8 mouse cellular contexts compared by ENCODE assay signal in genomic region chr15:93713428-93713827, GRCm38 (mm10).
DNase-seq lines count a peak whose midpoint lies in the region; ATAC-seq and TF ChIP-seq lines count a peak whose summit lies in the region.

No protein-coding gene starts in this region.

- DNase-seq in adrenal gland, postnatal 25 days: peak; percentile 80
- peak; percentile 80 to 91 for DNase-seq in lung, postnatal 4 days
- DNase-seq in embryo, embryonic 11 days: no peak
- no peak for DNase-seq in natural killer cell, adult 2 months (ENCODE audit: low spot score in 2 of 2)

- H3K4me3 ChIP-seq in intestine, embryonic 15.5 days (replicated peaks): no peak overlapping the region
- H3K4me3 ChIP-seq in intestine, postnatal 0 days (ENCODE audit: low read depth, low read length): no peak overlapping the region
- H3K4me3 ChIP-seq in intestine, embryonic 16.5 days (ENCODE audit: low read length): no peak overlapping the region
- H3K4me3 ChIP-seq in forebrain, embryonic 15.5 days: no peak overlapping the region

- no peaks in the 10 kb centered on the region for H3K9me3 ChIP-seq in intestine, embryonic 15.5 days
- H3K9me3 ChIP-seq in intestine, postnatal 0 days (ENCODE audit: control insufficient read depth): no peaks in the 10 kb centered on the region
- no peaks in the 10 kb centered on the region for H3K9me3 ChIP-seq in intestine, embryonic 16.5 days (ENCODE audit: control insufficient read depth, low read length)
- H3K9me3 ChIP-seq in forebrain, embryonic 15.5 days: no peaks in the 10 kb centered on the region

- no peak overlapping the region for H3K9ac ChIP-seq in intestine, embryonic 15.5 days
- H3K9ac ChIP-seq in intestine, postnatal 0 days (ENCODE audit: low read depth, low read length): no peak overlapping the region
- no peak overlapping the region for H3K9ac ChIP-seq in intestine, embryonic 16.5 days (ENCODE audit: low read depth, low read length)
- no peak overlapping the region for H3K9ac ChIP-seq in forebrain, embryonic 15.5 days (replicated peaks)

- H3K27ac ChIP-seq in intestine, embryonic 15.5 days: peak overlapping the region; percentile 32; the same call in 1 of the 2 replicates
- H3K27ac ChIP-seq in intestine, postnatal 0 days (ENCODE audit: low read depth, low read length): no peak overlapping the region
- peak overlapping the region; percentile 16 for H3K27ac ChIP-seq in intestine, embryonic 16.5 days (ENCODE audit: low read length)
- no peak overlapping the region for H3K27ac ChIP-seq in forebrain, embryonic 15.5 days (replicated peaks)

- 68% methylated on average over 7 of the region's 7 CpGs for WGBS in intestine, embryonic 15.5 days
- WGBS in intestine, postnatal 0 days: 57% methylated on average over 7 of the region's 7 CpGs
- WGBS in intestine, embryonic 16.5 days: 63% methylated on average over 7 of the region's 7 CpGs
- whole genome bisulfite sequencing in forebrain, embryonic 15.5 days: 78% methylated on average over 7 of the region's 7 CpGs

- H3K27me3 ChIP-seq in intestine, embryonic 15.5 days (replicated peaks): no peaks in the 10 kb centered on the region
- no peaks in the 10 kb centered on the region for H3K27me3 ChIP-seq in intestine, postnatal 0 days (replicated peaks; ENCODE audit: control insufficient read depth, insufficient read depth, low read length)
- H3K27me3 ChIP-seq in intestine, embryonic 16.5 days (replicated peaks; ENCODE audit: control insufficient read depth, insufficient read depth, low read length): no peaks in the 10 kb centered on the region
- no peaks in the 10 kb centered on the region for H3K27me3 ChIP-seq in forebrain, embryonic 15.5 days

- no peak overlapping the region for H3K4me2 ChIP-seq in intestine, embryonic 15.5 days (replicated peaks)
- no peak overlapping the region for H3K4me2 ChIP-seq in intestine, postnatal 0 days (replicated peaks; ENCODE audit: low read depth)
- H3K4me2 ChIP-seq in intestine, embryonic 16.5 days (ENCODE audit: low read depth, low read length): no peak overlapping the region
- H3K4me2 ChIP-seq in forebrain, embryonic 15.5 days (replicated peaks): no peak overlapping the region

- no peaks in the 10 kb centered on the region for H3K36me3 ChIP-seq in intestine, embryonic 15.5 days
- no peaks in the 10 kb centered on the region for H3K36me3 ChIP-seq in intestine, postnatal 0 days (ENCODE audit: control insufficient read depth, insufficient read depth)
- H3K36me3 ChIP-seq in intestine, embryonic 16.5 days (ENCODE audit: control insufficient read depth, insufficient read depth, low read length): no peaks in the 10 kb centered on the region
- no peaks in the 10 kb centered on the region for H3K36me3 ChIP-seq in forebrain, embryonic 15.5 days

- H3K4me1 ChIP-seq in intestine, embryonic 15.5 days (replicated peaks): peaks cover 17% of the 10 kb centered on the region; the same call in 1 of the 2 replicates
- 0 out of 2 replicates have a peak, but pooled peaks cover 4% of the 10 kb centered on the region for H3K4me1 ChIP-seq in intestine, postnatal 0 days (replicated peaks; ENCODE audit: control insufficient read depth, insufficient read depth, low read length)
- H3K4me1 ChIP-seq in intestine, embryonic 16.5 days (ENCODE audit: control insufficient read depth, insufficient read depth, low read length): peaks cover 13% of the 10 kb centered on the region; the same call in 1 of the 2 replicates
- no peaks in the 10 kb centered on the region for H3K4me1 ChIP-seq in forebrain, embryonic 15.5 days

- no peak for TF ChIP-seq CTCF in intestine, postnatal 0 days (IDR thresholded peaks at IDR 0.05; ENCODE audit: low read depth)

- no peak for ATAC-seq in intestine, embryonic 15.5 days
- no peak for ATAC-seq in intestine, postnatal 0 days
- ATAC-seq in intestine, embryonic 16.5 days: no peak
- ATAC-seq in forebrain, embryonic 15.5 days (replicated peaks): no peak

Comparison
In these comparisons a context has a peak if more than half of its experiments do, and no peak if none do; other contexts are left out.
1. H3K27ac ChIP-seq: peak in intestine, embryonic 15.5 days (single experiment) and intestine, embryonic 16.5 days (single experiment); none in intestine, postnatal 0 days (single experiment) and forebrain, embryonic 15.5 days (single experiment).
2. DNase-seq: peak in adrenal gland, postnatal 25 days (single experiment) and lung, postnatal 4 days (2 of 2); none in embryo, embryonic 11 days (single experiment) and natural killer cell, adult 2 months (0 of 2).